Mouse (Mus musculus): ENCODE measurements at regions not wholly inside any gene's neighbourhood (a gene's known extent, or its start where the extent isn't known, plus 50 kb on each side); places are given as distances from the start of the nearest gene placed in this dataset.

DNA sequence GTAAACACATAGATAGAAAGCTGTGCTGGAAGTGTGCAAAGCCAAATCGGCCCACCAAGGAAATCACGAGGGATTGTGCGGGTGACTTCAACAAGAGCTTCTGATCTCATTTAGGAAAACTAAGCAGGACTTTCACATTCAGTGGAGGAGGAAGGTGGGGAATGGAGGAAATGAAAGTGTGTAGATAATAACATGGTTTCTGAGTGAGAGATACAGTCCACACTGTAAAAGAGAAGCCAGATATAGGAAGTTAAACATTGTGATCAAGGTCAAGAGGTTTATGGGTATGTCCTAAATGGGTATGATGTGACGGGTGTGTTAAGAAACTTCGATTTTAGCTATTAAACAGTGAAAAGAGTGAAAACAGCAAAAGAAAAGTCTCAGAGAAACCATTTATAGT, 310.1 kb upstream of the Actbl2 start:
- no peak for DNase-seq (ENCODE audit: extremely low spot score in 1 of 2, low spot score in 1 of 2)

DNA sequence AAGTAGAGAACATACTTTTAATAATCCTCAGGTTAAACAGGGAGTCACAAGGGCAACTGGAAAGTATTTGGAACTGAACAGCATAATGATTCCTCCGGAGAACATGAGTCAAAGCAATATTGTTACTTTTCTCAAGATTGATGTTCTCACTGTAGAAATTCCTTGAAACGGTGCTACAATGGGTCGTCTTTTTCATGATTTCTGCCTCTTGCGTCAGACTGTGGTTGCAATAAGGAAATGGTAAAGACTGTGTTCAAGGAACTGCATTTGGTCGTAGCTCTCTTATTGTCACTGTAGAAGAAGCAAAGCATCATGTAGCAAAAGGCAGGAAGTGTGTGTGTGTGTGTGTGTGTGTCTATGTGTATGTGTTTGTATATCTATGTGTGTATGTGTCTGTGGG, 294.6 kb upstream of the Actbl2 start:
- no peak for DNase-seq (ENCODE audit: extremely low spot score in 1 of 2, low spot score in 1 of 2)

- DNase-seq (ENCODE audit: extremely low spot score in 1 of 2, low spot score in 1 of 2): no peak
Observed at GRCm38 (mm10) chr13:110967109-110967508, 287.7 kb upstream of the Actbl2 start.

DNA sequence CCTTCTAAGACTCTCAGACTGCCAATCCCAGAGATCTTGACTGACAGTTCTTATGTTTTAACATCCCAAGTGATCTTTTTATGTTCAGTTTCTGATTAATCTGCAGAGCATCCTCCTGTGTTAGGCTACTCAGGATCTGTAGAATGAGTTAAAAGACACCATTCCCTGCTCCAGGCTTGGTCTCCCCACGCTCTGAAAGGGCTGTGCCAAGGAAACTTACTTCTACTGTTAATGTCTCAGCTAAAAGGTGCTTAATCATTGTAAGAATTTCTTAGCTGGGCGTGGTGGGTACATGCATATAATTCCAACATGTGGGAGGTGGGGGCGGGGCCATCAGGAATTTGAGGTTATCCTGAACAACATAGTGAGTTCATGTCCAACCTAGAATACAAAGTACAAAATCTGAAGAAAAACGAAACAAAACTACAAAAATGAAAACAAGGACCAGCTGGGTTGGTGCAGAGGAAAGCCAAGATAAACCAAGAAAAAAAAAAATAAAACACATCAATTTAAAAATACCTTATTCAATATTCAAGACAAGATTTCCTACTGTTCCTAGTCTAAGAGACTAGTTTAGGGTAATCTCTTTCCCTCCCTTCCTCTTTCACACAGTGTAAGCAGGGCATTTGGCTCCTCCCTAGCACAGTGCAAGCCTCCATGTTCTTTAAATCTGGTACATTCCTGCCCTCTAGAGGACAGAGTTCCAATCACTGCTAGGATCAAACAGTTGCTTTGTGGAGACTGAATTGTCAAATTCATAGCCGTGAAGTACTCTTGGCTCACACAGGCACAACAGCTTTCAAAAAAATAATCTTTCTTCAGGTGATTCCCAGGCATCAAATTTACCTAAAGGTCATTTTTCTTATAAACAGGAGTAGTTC, 286.9 kb upstream of the Actbl2 start:
- DNase-seq (ENCODE audit: extremely low spot score in 1 of 2, low spot score in 1 of 2): peak; percentile 81 to 95

DNA sequence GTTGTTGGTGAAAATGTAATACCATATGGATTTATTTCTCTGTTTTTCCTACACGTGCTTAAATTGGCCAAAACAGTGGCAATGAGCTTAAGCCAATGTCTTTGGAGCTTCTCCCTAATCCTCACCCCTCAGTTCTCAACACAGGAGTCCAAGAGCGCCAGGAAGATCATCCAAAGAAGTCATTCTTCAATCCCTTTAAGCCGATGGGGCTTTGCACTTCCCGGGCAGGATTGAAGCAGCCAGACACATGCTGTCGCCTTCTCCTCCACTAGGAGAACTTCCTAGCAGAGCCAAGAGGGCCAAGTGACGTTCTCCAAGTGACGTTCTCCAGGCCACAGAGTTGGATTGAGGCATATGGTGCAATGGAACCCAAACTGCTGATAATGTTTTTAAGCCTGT, 286.3 kb upstream of the Actbl2 start:
- DNase-seq (ENCODE audit: extremely low spot score in 1 of 2, low spot score in 1 of 2): no peak

DNA sequence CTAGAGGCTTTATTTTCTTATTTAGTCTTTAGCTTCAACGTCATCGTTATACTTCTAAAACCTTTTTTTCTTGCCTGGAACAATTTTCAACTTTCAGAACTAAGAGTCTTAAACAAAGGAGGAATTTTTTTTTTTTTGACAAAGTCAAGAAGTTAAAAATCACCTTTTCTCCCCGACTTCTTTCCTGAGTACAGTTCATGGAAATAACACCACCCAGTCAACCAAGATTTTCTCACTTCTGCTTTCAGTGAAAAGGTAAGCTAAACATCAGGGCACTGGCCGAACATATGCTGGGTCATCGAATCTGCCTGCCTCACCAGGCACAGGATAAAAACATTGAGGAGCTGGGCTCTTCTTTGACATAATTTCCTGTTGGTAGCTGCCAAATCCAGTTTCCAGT, 277.4 kb upstream of the Actbl2 start:
- no peak for DNase-seq (ENCODE audit: extremely low spot score in 1 of 2, low spot score in 1 of 2)

DNA sequence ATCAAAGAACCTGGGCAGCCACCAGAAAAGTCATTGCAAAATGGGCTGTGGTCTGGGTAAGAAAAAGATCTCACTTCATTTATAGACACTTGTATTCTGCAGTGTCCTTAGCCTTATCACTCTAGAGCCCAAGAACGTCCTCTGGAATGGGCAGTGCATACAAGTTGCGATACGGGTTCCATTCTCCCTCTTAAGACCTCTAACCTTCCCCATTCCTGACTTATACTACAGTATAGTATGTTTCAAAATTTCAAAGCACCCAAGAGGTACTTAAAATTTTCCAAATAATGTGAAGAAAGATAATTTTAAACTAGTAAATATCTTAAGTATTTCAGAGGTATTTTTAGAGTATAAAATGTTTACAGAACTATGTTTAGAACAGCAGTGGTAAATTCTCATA, 276.8 kb upstream of the Actbl2 start:
- no peak for DNase-seq (ENCODE audit: extremely low spot score in 1 of 2, low spot score in 1 of 2)

GRCm38 (mm10) chr13:110990677-110991076, 264.1 kb upstream of the Actbl2 start:
- DNase-seq (ENCODE audit: extremely low spot score in 1 of 2, low spot score in 1 of 2): peak in 1 of 2 experiments; percentile 44

DNA sequence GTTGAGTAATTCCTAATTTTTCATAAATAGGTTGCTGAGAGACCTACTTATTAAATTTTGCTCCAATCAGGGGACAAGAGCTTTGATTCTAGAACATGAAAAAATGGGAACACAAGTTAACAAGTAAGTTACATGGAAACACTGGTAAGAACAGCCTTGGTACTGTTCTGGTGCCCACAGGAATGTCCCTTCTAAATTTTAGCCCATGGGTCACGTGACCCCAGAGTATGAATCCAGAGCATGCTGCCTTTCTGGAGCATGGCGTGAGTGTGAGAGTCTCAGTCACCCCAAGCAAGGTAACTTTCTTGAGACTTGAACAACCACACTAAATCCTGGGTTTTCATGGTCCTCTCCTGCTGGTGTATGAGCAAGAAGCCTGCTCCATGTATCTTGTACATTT, 263.7 kb upstream of the Actbl2 start:
- no peak for DNase-seq (ENCODE audit: extremely low spot score in 1 of 2, low spot score in 1 of 2)

DNA sequence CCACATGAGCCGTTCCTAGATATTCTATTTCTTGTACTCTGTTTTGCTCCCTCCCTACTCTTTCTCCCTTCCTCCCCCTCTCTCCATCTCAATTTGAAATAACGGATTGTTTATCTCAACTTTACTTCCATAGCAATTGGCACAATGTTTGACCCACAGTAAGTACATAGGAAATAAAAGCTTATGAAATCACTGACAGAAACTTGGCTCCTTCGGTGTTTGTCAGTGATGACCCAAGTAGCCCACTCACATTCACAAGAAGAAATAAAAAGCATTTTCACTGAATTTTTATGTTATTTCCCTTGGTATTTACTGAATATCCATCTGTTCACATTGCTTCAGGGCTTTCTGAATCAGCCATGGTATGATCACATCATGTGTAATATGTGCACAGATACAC, 260.2 kb upstream of the Actbl2 start:
- no peak for DNase-seq (ENCODE audit: extremely low spot score in 1 of 2, low spot score in 1 of 2)

GRCm38 (mm10) chr13:111002670-111003069, 252.1 kb upstream of the Actbl2 start:
- DNase-seq (ENCODE audit: extremely low spot score in 1 of 2, low spot score in 1 of 2): no peak

DNA sequence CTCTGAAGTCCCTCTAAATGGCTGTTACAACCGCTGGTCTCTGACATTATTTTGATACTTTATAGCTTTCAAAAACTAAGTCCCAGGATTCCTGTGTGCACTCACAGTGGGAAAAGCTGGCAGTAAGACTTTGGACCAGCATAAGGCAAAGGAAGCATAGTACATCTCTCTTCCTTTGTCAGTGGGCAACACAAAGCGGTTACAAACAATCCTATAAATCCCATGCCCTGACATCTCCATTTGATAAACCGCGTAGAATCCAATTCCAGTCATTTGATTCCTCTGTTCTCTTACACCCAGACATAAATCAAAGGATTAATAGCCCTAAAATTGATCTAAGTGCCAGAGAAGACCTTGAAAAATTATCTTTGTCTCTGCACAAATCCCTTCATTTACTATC, 240.7 kb upstream of the Actbl2 start:
- no peak for DNase-seq (ENCODE audit: extremely low spot score in 1 of 2, low spot score in 1 of 2)

DNA sequence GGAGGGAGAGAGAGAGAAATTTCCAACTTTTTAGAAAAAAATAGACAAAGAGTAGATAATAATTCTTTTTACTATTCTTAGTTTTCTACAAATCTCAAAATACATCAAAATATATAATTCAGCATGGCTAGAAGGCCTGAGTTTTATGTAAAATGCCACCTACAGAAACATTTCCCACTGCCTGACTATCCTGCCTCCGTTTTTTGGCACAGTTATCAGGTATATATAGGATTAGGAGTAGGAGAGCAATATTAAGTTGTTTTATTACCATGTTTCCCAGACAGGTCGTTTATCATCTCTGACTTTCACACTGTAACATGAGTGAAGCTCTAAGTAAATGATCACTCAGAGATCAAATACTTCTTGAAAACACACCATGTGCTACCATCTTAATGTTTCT, 224.7 kb upstream of the Actbl2 start:
- DNase-seq (ENCODE audit: extremely low spot score in 1 of 2, low spot score in 1 of 2): no peak

DNA sequence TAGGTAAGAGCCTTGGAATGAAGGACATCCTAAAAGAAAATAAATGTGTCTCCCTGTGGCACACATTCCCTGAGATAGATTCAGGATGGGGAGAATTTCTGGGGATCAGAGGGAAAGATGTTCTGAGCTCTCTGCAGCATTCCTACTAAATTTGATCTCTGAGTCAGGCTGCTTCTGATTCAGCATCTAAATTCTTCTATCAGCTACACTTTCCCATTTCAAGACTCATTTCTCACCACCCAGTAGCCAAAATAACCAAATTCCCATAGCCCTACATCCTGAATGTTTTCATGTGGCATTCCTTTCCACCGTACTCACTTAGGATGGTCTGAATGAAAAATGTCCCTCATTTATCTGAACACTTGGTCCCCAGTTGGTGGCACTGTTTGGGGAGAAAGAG, 223.2 kb upstream of the Actbl2 start:
- DNase-seq (ENCODE audit: extremely low spot score in 1 of 2, low spot score in 1 of 2): peak in 1 of 2 experiments; percentile 19

GRCm38 (mm10) chr13:111043637-111044036, 211.2 kb upstream of the Actbl2 start:
- DNase-seq (ENCODE audit: extremely low spot score in 1 of 2, low spot score in 1 of 2): no peak

GRCm38 (mm10) chr13:111044328-111045002, 210.3 kb upstream of the Actbl2 start:
- DNase-seq (ENCODE audit: extremely low spot score in 1 of 2, low spot score in 1 of 2): peak; percentile 83 to 91

- no peak for DNase-seq (ENCODE audit: extremely low spot score in 1 of 2, low spot score in 1 of 2)
Observed at GRCm38 (mm10) chr13:111050097-111050496, 204.7 kb upstream of the Actbl2 start.

- DNase-seq (ENCODE audit: extremely low spot score in 1 of 2, low spot score in 1 of 2): no peak
Observed at GRCm38 (mm10) chr13:111055817-111056216, 199.0 kb upstream of the Actbl2 start.

- DNase-seq (ENCODE audit: extremely low spot score in 1 of 2, low spot score in 1 of 2): peak in 1 of 2 experiments; percentile 47
Observed at GRCm38 (mm10) chr13:111087753-111088152, 167.1 kb upstream of the Actbl2 start.

DNA sequence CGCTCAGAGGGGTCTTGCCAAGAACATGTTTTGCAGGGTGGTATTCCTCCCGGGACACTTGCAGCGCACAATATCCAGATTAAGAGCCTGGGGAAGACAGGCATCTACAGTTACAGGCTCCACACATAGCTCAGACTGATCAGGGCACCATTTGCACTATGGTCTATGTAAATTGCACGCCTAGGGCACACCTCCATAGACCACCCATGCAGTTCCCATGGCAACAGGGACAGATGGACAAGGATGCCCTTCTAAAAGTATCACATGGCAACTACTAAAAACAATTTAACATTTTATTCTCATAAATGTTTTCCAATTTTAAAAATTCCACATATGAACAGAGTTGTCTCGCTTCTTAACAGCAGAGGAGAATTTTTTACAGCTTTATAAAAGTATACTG, 158.7 kb upstream of the Actbl2 start:
- DNase-seq (ENCODE audit: extremely low spot score in 1 of 2, low spot score in 1 of 2): peak in 1 of 2 experiments; percentile 21

- peak; percentile 53 to 61 for DNase-seq (ENCODE audit: extremely low spot score in 1 of 2, low spot score in 1 of 2)
Observed at GRCm38 (mm10) chr13:111097336-111097735, 157.5 kb upstream of the Actbl2 start.

- no peak for DNase-seq (ENCODE audit: extremely low spot score in 1 of 2, low spot score in 1 of 2)
Observed at GRCm38 (mm10) chr13:111098738-111099137, 156.1 kb upstream of the Actbl2 start.

All from frontal cortex, adult 2 months (tissue).